Mouse (Mus musculus) brain, embryonic 14.5 days (tissue): Measurements from ENCODE around the gene Nipal1.

Experiments used
- CTCF ChIP-seq: fragments of 200-500 bp; IDR thresholded peaks from 2 replicates; pipeline ENCODE4 v1.5.1; 2012; ENCODE audit warnings: inconsistent platforms, mild to moderate bottlenecking, moderate library complexity, borderline replicate concordance; ENCODE audit not compliant: insufficient read depth, insufficient read length; ENCODE audit errors: extremely low read depth
- POLR2A ChIP-seq: fragments of 200-500 bp; IDR thresholded peaks from 2 replicates; pipeline ENCODE4 v1.6.1; 2012; ENCODE audit warnings: mild to moderate bottlenecking, inconsistent platforms, borderline replicate concordance; ENCODE audit not compliant: poor library complexity, insufficient read depth, insufficient read length, severe bottlenecking; ENCODE audit errors: extremely low read depth

GRCm38 (mm10) chr5:72647418-72647907, at the start of gene Nipal1:
- TF ChIP-seq CTCF, result peak; percentile 22; the same call in 1 of the 2 replicates
- TF ChIP-seq POLR2A, result no peak
